Mouse (Mus musculus): Measurements from ENCODE around the gene Dmrt1.

GRCm38 (mm10) chr19:25612806-25613295 lies 107.4 kb downstream of the Dmrt1 start:
- no peak for TF ChIP-seq CTCF (IDR thresholded peaks at IDR 0.05 in 2 of 3, conservative IDR thresholded peaks at IDR 0.05 in 1 of 3; ENCODE audit: control insufficient read depth in 1 of 3, insufficient read depth in 1 of 3, low read depth in 2 of 3, low read length in 3 of 3, poor library complexity in 1 of 3, severe bottlenecking in 1 of 3)
- TF ChIP-seq ELF1 (IDR thresholded peaks at IDR 0.05; ENCODE audit: low read depth, low read length), result no peak
- no peak for TF ChIP-seq ZKSCAN1 (IDR thresholded peaks at IDR 0.05; ENCODE audit: low read depth, low read length)
- TF ChIP-seq GATA1 (IDR thresholded peaks at IDR 0.05; ENCODE audit: low read depth, low read length), result no peak
- TF ChIP-seq RAD21 (IDR thresholded peaks at IDR 0.05; ENCODE audit: low read depth, low read length), result no peak
- TF ChIP-seq KAT2A (conservative IDR thresholded peaks at IDR 0.05; ENCODE audit: low read depth, low read length), result no peak
- TF ChIP-seq ZMIZ1 (IDR thresholded peaks at IDR 0.05; ENCODE audit: low read depth, low read length), result no peak
- no peak for TF ChIP-seq POLR2A (IDR thresholded peaks at IDR 0.05; ENCODE audit: control insufficient read depth in 1 of 2, insufficient read depth in 1 of 2, low read depth in 1 of 2, low read length in 2 of 2, poor library complexity in 1 of 2)
- no peak for TF ChIP-seq POLR2AphosphoS2 (IDR thresholded peaks at IDR 0.05; ENCODE audit: low read length)
- TF ChIP-seq MAX (IDR thresholded peaks at IDR 0.05; ENCODE audit: low read length), result no peak
- no peak for TF ChIP-seq CHD1 (IDR thresholded peaks at IDR 0.05; ENCODE audit: low read depth, low read length)
